Mouse (Mus musculus): ENCODE data around the gene Nphs1.
A peak's percentile ranks its signal among the peaks of the same experiment; 100 is the strongest.

- TF ChIP-seq POLR2A (IDR thresholded peaks at IDR 0.05; ENCODE audit: low read depth, low read length) (no peak), CTCF (IDR thresholded peaks at IDR 0.05; ENCODE audit: extremely low read depth, insufficient read depth, insufficient read length, insufficient replicate concordance) (peak; percentile 55; the same call in 1 of the 2 replicates)
These were observed 34.6 kb downstream of the Nphs1 start for GRCm38 (mm10) chr7:30492765-30493164.
